Mouse (Mus musculus) intestine, embryonic 14.5 days (tissue): ENCODE data around the gene Rhbdd1. TPM values are rescaled to one million over a fixed set of nuclear protein-coding genes. Genes with fewer than 3 reads are reported as not detected.

ENCODE experiments used
- ATAC-seq: fragments of 200-750 bp; cut with Nextera tagmentation; replicated peaks from 2 replicates; pipeline ENCODE4 v1.8.0; 2017; ENCODE audit warnings: low read depth, moderate number of reproducible peaks, moderate TSS enrichment, moderate library complexity; ENCODE audit not compliant: low FRiP score, low TSS enrichment
- DNase-seq: peaks from one replicate; pipeline ENCODE4 v3.0.0-alpha.2; 2018; ENCODE audit warnings: low spot score
- H3K27ac ChIP-seq: fragments of 300-500 bp; sonication (generic); 2 replicates; pipeline ENCODE4 v1.5.1; 2014; ENCODE audit warnings: low read depth, mild to moderate bottlenecking, control low read depth
- H3K27me3 ChIP-seq: fragments of 300-500 bp; sonication (generic); replicated peaks from 2 replicates; pipeline ENCODE4 v1.6.1; 2014; ENCODE audit warnings: low read length, control low read depth; ENCODE audit not compliant: control insufficient read depth, insufficient read depth
- H3K36me3 ChIP-seq: fragments of 300-500 bp; sonication (generic); 2 replicates; pipeline ENCODE4 v1.6.1; 2014; ENCODE audit warnings: low read length, control low read depth; ENCODE audit not compliant: control insufficient read depth, insufficient read depth
- H3K4me1 ChIP-seq: fragments of 300-500 bp; sonication (generic); replicated peaks from 2 replicates; pipeline ENCODE4 v1.6.1; 2014; ENCODE audit warnings: low read length, control low read depth, mixed read lengths; ENCODE audit not compliant: control insufficient read depth, insufficient read depth
- H3K4me2 ChIP-seq: fragments of 300-500 bp; sonication (generic); 2 replicates; pipeline ENCODE4 v1.6.1; 2014; ENCODE audit warnings: low read length
- H3K4me3 ChIP-seq: fragments of 300-500 bp; sonication (generic); 2 replicates; pipeline ENCODE4 v1.5.1; 2014; ENCODE audit warnings: low read depth, low read length, control low read depth, mixed read lengths
- H3K9ac ChIP-seq: fragments of 300-500 bp; sonication (generic); 2 replicates; pipeline ENCODE4 v1.6.1; 2014; ENCODE audit warnings: mild to moderate bottlenecking, low read length
- H3K9me3 ChIP-seq: fragments of 300-500 bp; sonication (generic); 2 replicates; pipeline ENCODE4 v1.6.1; 2016; ENCODE audit warnings: low read length, control low read depth; ENCODE audit not compliant: control insufficient read depth
- WGBS: fragments of 180-500 bp; shearing (Covaris S2); extraction: QIAGEN DNeasy Blood & Tissue Kit; methylation state at CpG from one replicate; pipeline ENCODE4 v1.1.7; 2014; 5-methylcytosine and 5-hydroxymethylcytosine counted together
- polyA plus RNA-seq: library from polyadenylated mRNA; unstranded; fragments of >200 nt; fragmentation: Nextera tagmentation; extraction: Ambion mirVana; gene quantifications from 2 replicates; pipeline ENCODE4 v1.2.1, GENCODE M21; 2014

Rhbdd1 gene
- polyA plus RNA-seq, 1 experiment from 2014 or later, result 5.3 TPM

DNA sequence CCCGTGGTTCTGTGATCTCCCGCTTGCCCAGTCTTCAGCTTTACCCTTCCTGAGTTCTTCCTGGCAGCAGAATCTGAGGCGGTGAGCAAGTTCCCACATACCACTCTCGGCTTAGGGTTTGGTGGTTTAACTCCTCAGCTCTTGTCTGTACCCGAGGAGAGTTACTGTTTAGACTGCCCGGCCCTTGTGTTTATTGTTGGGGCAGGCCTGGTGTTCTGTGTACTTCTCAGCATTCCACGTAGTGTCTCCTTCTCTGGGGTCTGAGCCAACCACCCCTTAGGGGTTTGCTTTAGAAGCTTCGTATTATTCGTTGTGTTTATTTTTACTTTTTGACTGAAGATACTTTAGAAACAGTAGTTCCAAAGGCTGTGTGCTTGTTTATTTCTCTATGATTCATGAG, 68.8 kb downstream of the Rhbdd1 start:
- no peak for ATAC-seq

DNA sequence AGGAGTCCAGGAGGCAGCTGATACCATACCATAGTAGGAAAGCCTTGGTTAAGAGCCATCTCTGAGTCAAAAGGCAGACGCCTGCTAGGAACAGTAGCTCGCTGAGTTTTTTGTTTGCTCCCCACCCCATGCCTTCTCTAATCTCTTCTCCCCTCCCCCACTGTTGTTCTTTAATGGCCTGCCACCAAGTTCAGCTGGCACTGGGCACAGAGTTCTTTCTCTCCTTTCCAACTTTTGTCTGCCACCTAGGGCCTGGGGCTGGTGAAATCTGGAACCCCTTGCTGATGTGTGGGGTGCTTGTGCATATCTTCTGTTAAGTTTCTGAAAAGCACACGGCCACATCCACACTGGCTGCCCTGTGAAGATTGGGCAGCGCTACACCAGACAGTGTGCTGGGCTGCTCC, 69.6 kb downstream of the Rhbdd1 start:
- Histone ChIP-seq H3K9ac (no peak overlapping the region), H3K9me3 (no peaks in the 10 kb centered on the region), H3K36me3 (no peaks in the 10 kb centered on the region), H3K4me2 (no peak overlapping the region), H3K4me1 (0 out of 2 replicates have a peak, but pooled peaks cover 12% of the 10 kb centered on the region), H3K4me3 (no peak overlapping the region), H3K27me3 (no peaks in the 10 kb centered on the region), H3K27ac (no peak overlapping the region)
- 49% methylated on average over 4 of the region's 4 CpGs for WGBS
- no peak for ATAC-seq
- peak; percentile 38 for DNase-seq

More for the DNA sequence above, 68.8 kb downstream of the Rhbdd1 start:
- no peak overlapping the region for H3K27ac ChIP-seq
- peak; percentile 48 for DNase-seq
- no peak overlapping the region for H3K4me3 ChIP-seq
- no peaks in the 10 kb centered on the region for H3K9me3 ChIP-seq
- no peak overlapping the region for H3K9ac ChIP-seq
- no peaks in the 10 kb centered on the region for H3K27me3 ChIP-seq
- H3K4me2 ChIP-seq, result no peak overlapping the region
- 0 out of 2 replicates have a peak, but pooled peaks cover 12% of the 10 kb centered on the region for H3K4me1 ChIP-seq
- WGBS, result 24% methylated on average over 9 of the region's 9 CpGs
- no peaks in the 10 kb centered on the region for H3K36me3 ChIP-seq

DNA sequence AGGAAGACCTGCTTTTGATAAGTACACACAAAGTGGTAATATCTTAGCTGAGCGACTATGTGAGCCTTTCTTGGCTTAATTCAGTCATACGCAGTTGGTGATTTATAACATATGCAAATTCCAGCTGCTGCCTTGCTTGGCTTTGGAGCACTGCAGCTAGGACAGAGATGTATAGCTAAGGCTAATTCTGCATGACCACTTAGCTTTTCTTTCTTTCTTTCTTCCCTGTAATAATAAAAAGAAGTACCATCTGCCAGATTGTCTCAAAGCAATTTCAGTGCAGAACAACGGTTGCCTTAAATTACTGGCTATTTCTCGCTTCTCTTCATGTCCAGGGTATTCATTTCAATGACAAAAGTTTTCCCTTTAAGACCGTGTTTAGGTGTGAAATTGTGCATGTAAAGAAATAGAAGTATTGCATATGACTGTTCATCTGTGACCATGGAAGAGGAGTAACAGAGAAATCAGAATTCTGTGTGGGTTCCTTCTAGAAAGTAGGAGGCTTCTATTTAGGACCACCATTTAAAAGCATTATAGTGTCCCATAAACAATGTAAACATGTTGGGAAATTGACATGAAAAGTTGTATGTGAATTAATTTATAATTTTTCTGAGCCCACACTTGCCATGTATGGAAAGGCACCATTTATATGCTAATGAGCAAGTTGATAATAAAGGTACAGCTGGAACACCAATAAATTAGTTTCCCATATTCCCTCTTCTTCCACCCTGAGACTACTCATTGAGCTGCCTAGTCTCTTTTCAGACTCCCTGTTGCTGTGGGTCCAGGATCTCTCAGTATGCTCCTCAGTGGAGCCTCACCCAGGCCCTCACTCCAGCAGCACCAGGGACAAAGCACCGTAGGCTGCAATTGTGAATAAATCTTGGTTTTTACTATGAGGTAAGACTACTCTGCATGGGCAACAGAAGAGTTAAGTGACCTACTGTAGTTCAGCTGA, 70.8 kb downstream of the Rhbdd1 start:
- no peak overlapping the region for H3K27ac ChIP-seq
- ATAC-seq (no peak), DNase-seq (peak; percentile 37)
- no peaks in the 10 kb centered on the region for H3K36me3 ChIP-seq
- H3K27me3 ChIP-seq, result no peaks in the 10 kb centered on the region
- H3K4me2 ChIP-seq, result no peak overlapping the region
- H3K9ac ChIP-seq, result no peak overlapping the region
- no peak overlapping the region for H3K4me3 ChIP-seq
- H3K9me3 ChIP-seq, result no peaks in the 10 kb centered on the region
- 63% methylated on average over 6 of the region's 6 CpGs for WGBS
- H3K4me1 ChIP-seq, result 0 out of 2 replicates have a peak, but pooled peaks cover 12% of the 10 kb centered on the region

DNA sequence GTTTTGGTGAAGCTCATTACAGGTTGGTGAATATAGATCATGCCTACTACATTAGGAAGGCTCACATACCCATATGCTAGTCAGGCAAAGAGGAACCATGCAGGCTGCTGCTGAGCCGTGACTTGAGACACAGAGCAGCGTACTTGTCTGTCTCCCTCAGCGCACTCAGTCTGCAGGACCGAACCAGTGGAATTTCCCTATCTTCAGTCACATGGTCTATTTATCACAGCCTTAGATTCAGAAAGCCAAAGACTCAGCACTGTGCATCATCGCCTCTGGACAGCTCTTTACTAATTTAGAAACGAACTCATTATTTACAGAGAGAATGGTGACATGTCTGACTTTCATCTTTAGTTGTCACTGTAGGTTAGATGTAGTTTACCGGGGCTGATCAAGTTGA, 73.1 kb downstream of the Rhbdd1 start:
- no peak overlapping the region for H3K9ac ChIP-seq
- H3K4me2 ChIP-seq, result no peak overlapping the region
- H3K27ac ChIP-seq, result no peak overlapping the region
- H3K4me3 ChIP-seq, result no peak overlapping the region
- ATAC-seq, result no peak
- no peaks in the 10 kb centered on the region for H3K27me3 ChIP-seq
- no peaks in the 10 kb centered on the region for H3K9me3 ChIP-seq
- H3K36me3 ChIP-seq, result no peaks in the 10 kb centered on the region
- peak; percentile 24 for DNase-seq
- H3K4me1 ChIP-seq, result 0 out of 2 replicates have a peak, but pooled peaks cover 12% of the 10 kb centered on the region
- 75% methylated on average over 7 of the region's 7 CpGs for WGBS

DNA sequence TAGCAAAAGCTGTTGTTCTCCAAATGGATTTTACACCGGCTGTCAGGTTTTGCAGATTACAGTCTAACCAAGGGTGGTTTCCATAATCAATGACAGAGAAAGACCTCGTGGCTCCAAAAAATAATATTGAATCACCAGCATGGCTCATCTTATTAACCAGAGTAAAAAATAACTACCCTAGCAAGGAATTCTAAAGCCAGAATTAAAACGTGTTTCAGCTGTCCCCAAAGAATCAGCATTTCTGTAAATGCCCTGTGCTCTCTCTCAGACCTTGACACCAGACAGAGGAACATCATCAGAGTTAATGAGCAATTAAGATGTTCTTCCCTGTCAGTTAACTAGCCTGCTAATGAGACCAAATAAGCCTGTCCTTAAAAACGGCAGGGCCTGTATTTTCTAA, 79.1 kb downstream of the Rhbdd1 start:
- 79% methylated on average over 4 of the region's 4 CpGs for WGBS
- H3K4me3 ChIP-seq, result no peak overlapping the region
- ATAC-seq (no peak), DNase-seq (no peak)
- no peaks in the 10 kb centered on the region for H3K9me3 ChIP-seq
- no peaks in the 10 kb centered on the region for H3K27me3 ChIP-seq
- H3K27ac ChIP-seq, result no peak overlapping the region
- H3K4me2 ChIP-seq, result no peak overlapping the region
- H3K9ac ChIP-seq, result no peak overlapping the region
- no peaks in the 10 kb centered on the region for H3K4me1 ChIP-seq
- H3K36me3 ChIP-seq, result no peaks in the 10 kb centered on the region

DNA sequence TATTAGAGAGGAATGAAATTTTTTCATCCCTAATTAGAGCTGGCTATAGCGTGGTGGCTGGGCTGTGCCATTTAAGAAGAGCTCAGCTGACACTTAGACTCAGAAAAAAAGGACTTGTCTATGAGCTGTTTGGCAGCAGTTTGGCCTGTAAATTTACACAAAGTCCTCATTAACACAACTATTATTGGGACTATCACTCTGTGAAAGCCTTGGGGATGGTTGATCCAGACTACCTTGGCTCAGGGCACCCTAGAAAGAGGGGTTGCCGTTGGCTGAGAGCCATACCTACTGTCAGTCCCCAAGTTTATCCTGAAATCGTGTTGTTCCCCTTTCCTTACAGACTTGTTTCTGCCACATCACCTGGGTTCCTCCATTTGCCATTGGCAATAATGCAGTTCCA, 91.5 kb downstream of the Rhbdd1 start:
- Histone ChIP-seq H3K4me1 (peaks cover 6% of the 10 kb centered on the region; the same call in 1 of the 2 replicates), H3K27me3 (no peaks in the 10 kb centered on the region), H3K4me2 (no peak overlapping the region), H3K27ac (no peak overlapping the region), H3K9me3 (no peaks in the 10 kb centered on the region), H3K9ac (no peak overlapping the region), H3K4me3 (no peak overlapping the region), H3K36me3 (no peaks in the 10 kb centered on the region)
- 93% methylated on average over 3 of the region's 3 CpGs for WGBS
- no peak for DNase-seq
- ATAC-seq, result no peak

DNA sequence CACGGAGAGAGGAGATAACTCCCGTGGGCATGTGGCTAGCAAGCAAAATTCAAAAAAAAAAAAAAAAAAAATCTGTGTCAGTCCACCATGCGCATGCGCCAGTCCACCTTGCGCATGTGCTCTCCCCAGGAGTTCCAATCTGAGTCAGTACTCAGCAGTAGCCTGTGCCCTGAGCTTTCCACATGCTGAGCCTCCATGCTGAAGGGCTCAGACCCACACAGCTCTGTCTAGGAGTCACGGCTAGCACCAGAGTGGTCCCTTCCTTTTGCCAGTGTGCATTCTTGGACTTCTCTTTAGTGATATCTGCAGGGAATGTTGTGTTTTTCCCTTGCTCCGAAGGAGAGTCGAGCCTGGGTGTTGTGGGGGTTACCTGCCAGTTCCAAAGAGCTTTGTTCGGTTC, 93.0 kb downstream of the Rhbdd1 start:
- Histone ChIP-seq H3K36me3 (no peaks in the 10 kb centered on the region), H3K9ac (no peak overlapping the region), H3K9me3 (no peaks in the 10 kb centered on the region), H3K4me3 (no peak overlapping the region), H3K27me3 (no peaks in the 10 kb centered on the region), H3K4me1 (peaks cover 6% of the 10 kb centered on the region; the same call in 1 of the 2 replicates), H3K4me2 (no peak overlapping the region), H3K27ac (no peak overlapping the region)
- 93% methylated on average over 9 of the region's 9 CpGs for WGBS
- ATAC-seq (no peak), DNase-seq (no peak)

DNA sequence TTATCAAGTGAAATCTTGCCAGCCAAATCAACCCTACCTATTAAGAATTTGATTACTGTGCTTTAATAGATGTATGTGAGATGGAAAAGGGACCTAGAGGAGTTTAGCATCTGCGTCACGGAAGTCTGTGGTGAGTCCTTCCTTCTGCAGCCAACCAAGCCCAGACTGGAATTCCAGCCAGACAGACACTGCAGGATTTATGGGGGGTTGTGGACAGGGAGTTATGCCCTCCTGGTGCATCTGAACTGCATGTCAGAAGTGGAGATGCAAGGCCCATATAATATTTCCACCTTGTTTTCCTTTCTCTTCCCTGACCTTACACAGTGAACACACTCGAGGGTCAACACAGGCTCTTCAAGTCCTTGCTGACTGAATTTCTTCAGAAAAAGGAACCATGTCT, 94.3 kb downstream of the Rhbdd1 start:
- H3K27ac ChIP-seq, result no peak overlapping the region

More for the DNA sequence above, 94.3 kb downstream of the Rhbdd1 start:
- Histone ChIP-seq H3K4me2 (no peak overlapping the region), H3K9ac (no peak overlapping the region), H3K4me1 (peaks cover 6% of the 10 kb centered on the region; the same call in 1 of the 2 replicates), H3K36me3 (no peaks in the 10 kb centered on the region), H3K9me3 (no peaks in the 10 kb centered on the region), H3K4me3 (no peak overlapping the region), H3K27me3 (no peaks in the 10 kb centered on the region)
- peak; percentile 35 for DNase-seq
- WGBS, result 38% methylated on average over 3 of the region's 3 CpGs
- no peak for ATAC-seq
